Mouse (Mus musculus): Measurements from ENCODE around the gene Cyyr1.
"Not testable (repeated sequence)": the region's sequence is repeated elsewhere in the genome, so short reads cannot be mapped to it uniquely, and the experiment has no call there.

- not testable (repeated sequence) for TF ChIP-seq POLR2A, CTCF (IDR thresholded peaks at IDR 0.05; ENCODE audit: extremely low read depth, insufficient read depth, low read length)
These were observed at the start of gene Cyyr1 for GRCm38 (mm10) chr16:85553297-85553696.
